Mouse (Mus musculus): ENCODE data around the gene Syt17. TPM values are rescaled to one million over a fixed set of nuclear protein-coding genes. Genes with fewer than 3 reads are reported as not detected.

The Syt17 gene
- total RNA-seq, 4 experiments from 2014 or later, result 0.12 to 0.72 TPM; not detected in 2

DNA sequence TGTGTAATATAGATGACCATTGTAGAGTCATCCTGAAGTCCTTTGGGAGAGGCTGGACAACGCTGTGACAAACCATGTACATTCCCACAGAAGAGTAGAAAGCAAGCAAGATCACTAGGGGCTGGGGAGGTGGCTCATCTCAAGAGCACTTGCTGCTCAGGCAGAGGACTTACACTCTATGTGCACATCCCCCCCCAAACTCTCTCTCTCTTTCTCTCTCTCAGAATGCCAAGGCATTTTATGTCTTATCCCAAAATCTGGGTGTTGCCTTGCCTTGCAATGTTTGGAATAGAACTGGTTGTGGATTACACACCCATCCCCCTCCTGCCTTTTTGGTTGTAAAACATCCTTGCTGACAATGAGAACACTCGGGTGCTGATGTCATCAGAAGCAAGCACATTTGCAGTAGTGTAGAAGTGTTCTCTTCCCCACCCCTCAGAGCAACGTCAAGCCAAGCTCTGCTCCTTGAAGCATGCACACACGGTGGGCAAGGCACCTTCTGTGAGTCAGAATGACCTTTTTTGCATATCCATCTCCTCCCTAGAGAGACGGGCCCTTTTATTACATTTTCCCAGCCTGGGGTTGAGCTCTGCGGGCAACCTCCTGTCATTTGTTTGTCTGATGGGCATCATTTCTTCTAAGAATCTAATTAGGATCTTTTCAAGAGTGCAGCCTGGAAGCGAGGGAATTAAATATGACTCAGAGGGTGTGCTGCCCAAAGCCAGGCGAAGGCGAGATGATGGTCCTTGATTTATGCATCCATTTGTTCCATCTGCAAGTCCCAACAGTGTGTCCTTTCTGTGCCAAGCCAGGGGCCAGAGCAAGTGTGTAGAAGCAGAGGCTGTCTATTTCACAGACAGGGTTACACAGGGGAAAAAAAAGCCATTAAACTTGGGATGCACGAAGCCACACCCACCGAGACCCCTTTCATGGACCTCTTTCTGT lies 15.1 kb upstream of the Syt17 start:
- DNase-seq (ENCODE audit: low spot score in 2 of 2), result no peak

DNA sequence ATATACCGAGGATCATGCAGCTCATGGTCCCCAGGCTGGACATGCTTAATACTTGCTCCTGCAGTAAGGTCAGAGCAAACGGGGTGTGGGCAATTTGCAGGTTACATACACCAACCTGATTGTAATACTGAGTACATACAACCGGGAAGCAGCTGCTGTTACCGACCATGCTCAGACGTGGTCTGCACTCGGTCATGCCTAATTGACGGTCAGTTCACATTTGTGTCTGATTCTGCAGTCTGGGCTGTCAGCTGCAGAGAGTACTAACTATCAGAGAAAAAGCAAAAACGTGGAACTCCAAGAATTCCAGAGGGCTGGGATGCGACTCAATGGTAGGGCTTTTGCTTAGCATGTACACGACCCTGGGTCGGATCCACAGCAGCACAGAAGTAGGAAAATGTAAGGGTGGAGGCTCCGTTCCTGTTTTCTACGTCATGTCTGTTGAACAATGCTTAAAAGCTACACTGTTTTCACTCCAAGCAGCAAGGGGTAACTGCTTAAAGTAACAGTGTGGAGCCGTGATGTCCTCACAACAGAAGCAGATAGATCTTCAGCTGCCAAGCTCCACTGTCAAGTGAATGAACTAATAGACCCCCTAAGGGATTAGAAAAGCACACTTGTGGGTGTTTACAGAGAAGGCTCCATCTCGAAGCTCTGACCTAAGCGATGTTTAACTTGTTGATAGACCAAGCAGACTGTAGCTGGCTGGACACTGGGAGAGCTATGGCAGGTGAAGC lies 13.5 kb upstream of the Syt17 start:
- DNase-seq (ENCODE audit: low spot score in 2 of 2), result no peak

DNA sequence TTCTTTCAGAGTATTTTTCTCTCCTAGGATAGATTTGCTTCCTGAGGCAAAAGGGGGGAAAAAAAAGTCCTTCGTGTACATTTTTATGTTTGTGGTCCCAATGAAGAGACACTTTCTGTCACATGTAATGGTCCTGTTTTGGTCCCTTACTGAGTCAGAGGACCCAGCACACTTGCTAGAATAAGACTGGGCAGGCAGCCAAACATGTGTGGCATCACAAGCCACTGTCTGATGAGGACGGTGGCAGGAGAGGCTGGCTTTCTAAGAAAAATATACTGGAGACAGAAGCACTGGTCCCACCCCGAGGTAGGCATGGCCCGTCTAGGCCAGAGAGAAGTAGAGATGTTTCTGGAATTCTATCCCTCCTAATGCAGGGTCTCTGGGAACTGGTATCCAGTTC lies 5.7 kb upstream of the Syt17 start:
- DNase-seq (ENCODE audit: low spot score in 2 of 2), result no peak

DNA sequence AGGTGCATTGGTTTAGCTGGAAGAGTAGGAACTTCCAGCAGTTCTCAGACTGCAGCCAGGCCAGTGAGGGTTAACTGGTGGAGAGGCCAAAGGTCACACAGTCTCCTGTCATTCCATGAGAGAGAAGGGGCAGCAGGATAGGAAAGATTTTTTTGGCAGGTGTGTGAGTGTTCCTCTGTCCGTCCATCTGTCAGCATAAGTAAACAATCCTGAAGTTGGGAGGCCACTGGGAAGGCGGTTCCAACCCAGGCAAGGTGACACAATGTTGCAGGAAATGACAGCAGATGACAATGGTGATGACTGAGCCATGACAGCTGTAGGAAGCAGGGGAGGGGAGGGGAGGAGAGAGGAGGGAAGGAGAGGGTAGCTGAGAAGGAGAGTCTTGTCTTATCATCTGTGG lies 4.9 kb upstream of the Syt17 start:
- DNase-seq (ENCODE audit: low spot score in 2 of 2), result no peak

DNA sequence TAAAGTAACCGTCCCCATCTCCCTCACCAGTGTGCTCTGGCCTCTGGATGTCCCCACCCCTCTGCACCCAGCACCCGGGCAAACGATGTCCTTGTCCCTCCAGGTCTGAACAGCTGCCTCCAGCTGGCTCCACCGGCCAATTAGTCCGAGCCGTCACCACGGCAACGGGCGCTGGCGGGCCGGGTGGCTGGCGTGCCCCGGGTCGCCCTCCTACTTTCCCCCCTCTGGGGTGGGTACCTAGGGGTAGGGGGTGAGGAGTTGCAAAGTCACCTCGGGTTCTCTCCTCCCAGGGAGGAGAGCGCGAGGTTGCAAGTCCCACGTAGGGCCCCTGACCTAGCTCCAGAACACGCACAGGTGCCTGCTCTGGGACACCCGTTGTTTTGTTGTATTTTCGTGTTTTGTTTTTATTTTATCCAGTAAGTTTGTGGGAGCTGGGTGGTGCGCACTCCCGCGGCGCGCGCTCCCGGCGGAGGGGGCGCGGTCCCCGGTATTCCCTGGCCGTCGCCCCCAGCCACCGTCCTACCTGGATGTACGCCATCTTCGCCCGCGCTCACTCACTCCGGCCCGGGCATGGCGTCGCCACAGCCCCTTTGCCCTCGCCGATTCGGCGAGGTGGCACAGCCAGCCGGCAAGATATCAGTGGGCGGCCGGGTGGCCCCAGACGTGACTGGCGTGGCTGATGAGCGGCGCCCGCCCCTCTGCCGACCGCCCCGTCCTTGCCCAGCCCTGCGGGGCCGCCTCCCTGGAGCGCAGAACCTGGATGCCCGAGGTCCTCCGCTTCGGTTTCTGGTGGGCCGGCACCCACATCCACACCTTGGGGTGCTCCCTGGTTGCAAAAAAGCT lies 510 bp downstream of the Syt17 start:
- DNase-seq (ENCODE audit: low spot score in 2 of 2), result no peak

DNA sequence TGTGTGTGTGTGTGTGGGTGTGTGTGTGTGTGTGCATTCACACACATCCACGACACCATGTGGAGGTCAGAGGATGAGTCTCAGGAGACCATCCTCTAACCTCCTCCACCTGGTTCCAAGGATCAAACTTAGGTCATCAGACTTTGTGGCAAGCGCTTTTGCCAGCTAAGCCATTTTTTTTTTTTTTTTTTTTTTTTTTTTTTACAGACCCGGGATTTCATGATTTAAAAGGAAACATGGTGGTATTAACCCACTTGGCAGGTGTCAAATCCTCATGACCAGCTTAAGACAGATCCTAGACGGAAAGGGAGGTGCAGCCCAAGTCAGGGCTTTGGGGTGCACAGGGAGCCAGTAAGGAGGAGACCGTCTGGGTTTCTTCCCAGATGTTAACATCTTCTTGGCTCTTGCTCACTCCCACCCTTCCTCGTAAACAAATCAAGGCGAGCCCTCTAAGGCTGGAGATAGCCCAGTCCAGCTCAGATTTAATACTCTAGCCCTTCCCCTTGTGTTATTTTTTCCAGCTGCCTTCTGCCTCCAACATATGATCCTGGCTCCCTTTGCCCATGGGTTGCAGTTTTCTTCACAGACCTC lies 4.0 kb downstream of the Syt17 start:
- DNase-seq (ENCODE audit: low spot score in 2 of 2), result no peak

DNA sequence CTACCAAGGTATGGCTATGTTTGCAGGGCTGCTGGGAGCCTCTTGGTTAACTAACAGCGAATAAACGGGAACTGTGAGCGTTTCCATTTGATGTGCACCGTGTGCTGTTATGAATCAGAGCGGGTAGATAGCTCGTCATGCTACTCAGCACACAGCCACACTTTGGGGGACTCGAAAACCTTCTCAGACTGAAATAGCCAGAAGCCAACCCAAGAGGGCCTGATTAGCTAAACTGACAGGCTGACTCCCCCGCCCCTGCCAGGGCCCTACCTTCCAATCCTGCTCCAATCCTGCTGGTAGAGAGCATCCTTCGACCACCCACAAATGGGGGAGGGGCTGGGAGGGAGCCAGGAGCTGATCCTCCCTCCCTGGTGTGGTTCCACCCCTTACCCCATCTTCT lies 4.7 kb downstream of the Syt17 start:
- no peak for DNase-seq (ENCODE audit: low spot score in 2 of 2)

DNA sequence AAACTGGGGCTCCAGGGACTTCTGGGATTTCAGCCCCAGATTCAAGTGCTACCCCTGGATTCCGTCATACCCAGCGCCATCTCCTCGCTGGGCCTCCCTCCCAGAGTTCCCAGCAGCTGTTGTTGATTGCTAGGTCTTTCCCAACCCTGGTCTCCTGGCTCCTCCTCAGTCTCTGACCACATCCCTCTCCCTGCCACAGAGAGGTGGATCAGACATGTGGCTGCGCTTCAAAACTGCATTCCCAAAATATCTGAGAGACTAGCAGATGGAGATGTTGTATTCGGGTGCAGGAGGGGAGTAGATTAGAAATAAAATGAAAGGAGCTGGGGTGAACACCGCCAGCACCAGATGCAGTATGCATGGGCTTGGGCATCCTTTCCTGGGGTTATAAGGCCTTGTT lies 6.5 kb downstream of the Syt17 start:
- DNase-seq (ENCODE audit: low spot score in 2 of 2), result peak; percentile 26 to 48

DNA sequence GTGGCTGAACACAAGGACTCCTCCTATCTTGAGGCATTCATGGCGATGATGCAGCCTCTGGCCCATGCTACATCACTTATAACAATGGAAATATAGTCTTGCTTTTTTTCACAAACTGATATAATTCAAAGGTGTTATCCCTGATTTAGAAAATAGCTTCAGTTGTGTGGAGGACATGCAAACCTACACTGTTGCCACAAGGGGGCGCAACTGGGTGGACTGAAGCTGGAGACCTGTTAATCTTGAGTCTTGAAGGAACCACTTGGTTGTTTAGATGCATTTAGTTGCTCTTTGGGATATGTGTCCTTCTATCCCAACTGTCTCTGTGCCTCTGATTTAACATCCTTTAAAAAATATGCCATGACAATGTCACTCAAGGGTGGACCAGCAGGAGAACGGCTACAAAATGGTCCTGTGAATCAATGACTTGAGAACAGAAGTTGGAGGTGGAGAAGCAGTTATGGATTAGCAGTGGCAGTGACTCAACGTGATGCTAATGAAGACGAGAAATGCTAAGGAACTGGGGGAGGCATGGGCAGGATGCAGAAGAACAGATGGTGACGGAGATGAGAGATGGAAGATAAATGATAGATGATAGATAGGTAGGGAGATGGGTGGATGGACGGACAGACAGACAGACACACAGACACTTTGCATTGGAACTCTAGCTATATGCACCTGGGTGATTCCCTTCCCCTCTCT lies 10.8 kb downstream of the Syt17 start:
- DNase-seq (ENCODE audit: low spot score in 2 of 2), result no peak

DNA sequence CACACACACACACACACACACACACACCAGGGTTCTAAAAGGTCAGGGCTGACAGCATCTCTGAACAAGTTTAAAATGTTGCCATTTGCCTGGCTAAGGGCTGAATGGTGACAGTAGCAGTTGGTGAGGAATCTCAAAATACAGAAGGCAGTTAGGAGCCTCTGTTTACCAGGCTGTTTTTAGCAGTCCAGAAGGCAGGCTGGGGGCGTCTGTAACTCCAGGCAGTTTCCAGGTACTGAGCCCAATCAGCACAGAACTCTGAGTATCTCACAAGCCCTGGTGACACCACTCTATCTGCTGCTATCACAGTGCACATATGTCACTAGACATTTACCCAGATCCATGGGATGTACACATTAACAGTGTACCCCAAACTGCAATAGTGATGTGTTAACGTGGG lies 19.1 kb downstream of the Syt17 start:
- no peak for DNase-seq (ENCODE audit: low spot score in 2 of 2)

DNA sequence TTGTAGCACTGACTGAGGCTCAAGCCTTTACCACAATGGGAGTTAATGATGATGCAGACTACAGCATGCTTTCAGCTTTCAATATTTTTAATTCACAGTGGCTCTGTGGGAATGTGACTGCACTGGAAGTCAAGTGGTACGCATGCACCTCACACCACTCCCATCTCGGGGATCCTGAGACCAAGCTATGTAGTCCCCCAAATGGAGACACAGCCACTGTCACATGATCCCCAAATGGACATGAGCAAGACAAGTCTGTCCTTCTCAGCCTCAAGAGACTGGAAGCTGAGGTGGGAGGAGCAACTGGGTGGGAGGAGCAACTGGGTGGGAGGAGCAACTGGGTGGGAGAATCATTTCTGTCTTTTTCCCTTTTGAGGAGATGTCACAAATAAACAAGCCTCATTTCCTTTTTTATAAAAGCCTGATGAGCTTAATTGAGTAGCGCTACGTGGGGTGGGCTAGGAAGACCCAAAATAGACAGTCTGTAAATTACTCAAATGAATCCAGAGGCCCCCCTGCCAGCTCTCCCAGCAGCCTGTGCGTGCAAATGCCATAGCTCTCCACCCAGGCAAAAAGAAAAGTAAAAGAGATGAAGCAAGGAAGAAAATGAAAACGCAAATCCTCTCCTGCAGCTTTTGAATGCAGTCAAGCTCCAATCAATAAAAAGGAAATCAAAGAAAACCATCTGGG lies 28.4 kb downstream of the Syt17 start:
- no peak for DNase-seq (ENCODE audit: low spot score in 2 of 2)

DNA sequence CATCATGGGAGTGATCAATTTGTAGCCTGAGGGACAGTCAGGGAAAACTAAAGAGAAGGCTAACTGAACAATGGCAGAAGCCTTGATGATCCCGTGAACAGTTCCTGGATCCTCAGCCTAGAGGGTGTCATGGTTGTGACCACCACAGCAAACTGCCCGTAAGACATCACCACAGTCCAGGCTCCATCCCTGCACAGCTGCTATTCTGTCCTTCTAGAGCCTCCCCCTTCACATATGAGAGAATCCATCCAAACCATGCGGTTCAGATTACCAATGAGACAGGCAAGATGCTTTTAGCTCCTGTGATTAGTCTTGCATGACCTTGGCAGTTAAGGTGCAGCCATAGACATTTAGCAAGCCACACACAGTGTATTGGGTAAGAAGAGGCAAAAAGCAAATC lies 33.8 kb downstream of the Syt17 start:
- DNase-seq (ENCODE audit: low spot score in 2 of 2), result no peak

DNA sequence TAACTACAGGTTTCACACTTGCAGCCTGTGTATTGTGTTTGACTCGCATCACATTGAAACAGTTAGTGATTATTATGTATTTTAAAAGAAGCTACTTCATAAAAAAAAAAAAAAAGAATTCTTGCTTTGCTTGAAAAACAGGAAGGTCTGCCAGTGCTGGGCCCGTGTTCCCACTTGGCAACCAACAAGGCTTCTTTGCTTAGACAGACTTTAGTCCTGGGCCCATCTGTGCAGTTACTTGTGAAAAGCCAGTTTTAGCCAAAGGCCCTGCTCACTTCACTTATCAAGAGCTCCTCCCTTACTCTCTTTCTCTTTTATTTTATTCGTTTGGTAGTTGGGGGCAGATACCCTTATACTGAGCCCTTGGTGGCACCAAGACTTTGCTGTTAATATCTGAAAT lies 36.1 kb downstream of the Syt17 start:
- no peak for DNase-seq (ENCODE audit: low spot score in 2 of 2)

DNA sequence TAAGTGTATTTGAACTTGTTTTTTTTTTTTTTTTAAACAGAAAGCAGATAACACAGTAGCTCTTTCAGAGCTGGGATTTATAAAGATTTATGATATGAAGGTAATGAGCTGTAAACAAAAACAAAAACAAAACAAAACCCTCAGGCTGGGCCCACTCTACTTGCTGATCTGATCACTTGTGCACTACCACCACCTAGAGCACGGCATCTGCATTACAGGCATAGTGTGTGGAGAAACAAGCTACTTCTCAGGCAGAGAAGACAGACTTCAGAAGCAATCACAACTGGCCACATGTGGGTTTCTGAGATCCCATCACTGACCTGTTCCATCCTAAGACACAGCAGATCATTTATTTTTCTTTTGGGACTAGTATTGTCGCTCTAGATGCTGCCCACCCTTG lies 38.6 kb downstream of the Syt17 start:
- DNase-seq (ENCODE audit: low spot score in 2 of 2), result no peak

DNA sequence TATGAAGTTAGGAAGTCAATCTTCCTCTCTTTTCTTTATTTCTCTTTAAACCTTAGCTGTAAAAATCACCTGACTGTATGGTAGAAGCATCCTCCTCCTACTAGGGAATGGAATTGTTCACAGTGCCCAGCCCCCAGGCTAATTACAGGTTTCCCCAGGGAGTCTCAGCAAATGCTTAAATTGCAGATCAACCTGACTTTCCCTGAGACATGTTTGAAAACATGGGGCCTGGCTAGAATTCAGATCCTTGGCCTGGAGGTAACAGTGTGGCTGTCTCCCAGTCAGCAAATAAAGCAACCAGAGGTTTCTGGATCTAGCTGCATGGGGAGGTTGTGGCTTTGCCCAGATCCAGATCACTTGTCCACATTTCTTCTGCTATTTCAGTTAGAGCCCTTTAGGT lies 42.8 kb downstream of the Syt17 start:
- DNase-seq (ENCODE audit: low spot score in 2 of 2), result no peak

DNA sequence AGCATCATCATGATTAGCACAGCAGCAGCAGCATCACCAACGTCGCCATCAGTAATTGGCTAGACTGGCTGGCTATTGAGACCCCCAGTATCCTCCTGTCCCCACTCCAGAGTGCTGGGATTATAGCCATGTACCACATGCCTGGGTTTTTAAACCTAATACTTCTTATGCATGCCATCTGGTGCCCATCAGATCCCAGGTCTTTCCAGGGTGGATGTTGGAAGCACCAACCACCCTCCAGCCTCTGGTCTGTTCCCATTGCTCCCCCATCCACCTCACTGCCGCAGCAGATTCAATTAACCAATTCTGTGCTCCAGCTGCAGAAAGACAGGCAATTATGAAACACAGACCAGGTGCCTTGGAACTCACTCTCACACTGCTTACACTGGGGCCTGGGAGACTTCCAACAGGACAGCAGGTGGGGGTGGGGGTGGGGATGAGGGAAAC lies 45.4 kb downstream of the Syt17 start:
- no peak for DNase-seq (ENCODE audit: low spot score in 2 of 2)

DNA sequence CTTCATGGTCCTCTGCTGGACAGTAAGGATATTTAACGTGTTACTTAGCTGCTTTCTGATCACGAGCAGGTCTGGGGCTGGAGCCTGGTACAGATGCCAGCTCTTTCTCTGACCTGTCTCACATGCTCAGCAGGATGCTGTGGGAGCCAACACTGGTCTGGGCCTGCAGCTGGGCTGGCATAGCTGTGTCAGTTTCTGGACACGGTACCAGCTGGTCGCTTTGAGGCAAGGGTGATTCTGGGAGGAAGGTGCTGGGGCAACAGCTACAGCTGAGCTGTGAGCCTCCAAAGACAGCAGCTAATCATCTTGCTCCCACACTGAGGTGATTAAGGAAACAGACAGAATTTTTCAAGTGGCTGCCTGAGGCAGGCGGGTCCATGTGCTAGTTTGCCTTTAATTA lies 46.1 kb downstream of the Syt17 start:
- DNase-seq (ENCODE audit: low spot score in 2 of 2), result no peak

DNA sequence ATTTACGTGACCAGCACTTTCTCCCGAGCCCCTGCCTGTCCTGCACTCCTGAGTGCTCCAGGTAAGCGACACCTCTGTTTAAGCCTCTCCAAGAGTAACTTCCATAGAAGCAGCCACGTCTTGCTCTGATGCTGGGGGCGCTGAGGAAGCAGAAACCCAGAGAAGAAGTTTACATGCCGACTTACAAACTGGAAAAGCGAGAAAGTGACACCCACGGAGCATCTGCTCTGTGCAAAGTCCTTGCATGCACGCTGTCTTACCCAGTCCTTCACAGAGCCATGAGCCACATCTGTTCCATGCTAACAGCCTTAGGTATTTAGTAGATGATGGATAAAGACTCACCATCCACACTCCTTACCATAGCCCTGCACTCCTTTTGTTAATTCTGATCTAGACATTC lies 48.3 kb downstream of the Syt17 start:
- no peak for DNase-seq (ENCODE audit: low spot score in 2 of 2)

DNA sequence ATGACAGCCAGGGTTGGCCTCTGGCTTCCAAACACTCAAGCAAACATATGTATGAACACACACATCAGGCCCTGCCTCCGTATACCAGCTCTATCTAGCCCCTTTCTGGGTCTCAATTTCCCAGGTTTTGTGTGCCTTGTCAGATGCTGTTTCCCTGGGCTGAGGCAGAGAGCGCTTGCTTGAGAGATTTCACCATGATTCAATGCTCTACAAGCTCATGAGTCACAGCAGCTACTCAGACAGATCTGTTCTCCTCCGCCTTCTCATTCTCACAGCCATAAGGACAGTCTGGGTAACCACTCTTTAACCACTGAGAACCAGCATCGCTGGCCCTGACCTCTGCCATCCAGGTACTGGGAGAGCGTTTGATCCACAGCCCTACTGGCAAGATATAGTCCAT lies 57.3 kb downstream of the Syt17 start:
- no peak for DNase-seq (ENCODE audit: low spot score in 2 of 2)

DNA sequence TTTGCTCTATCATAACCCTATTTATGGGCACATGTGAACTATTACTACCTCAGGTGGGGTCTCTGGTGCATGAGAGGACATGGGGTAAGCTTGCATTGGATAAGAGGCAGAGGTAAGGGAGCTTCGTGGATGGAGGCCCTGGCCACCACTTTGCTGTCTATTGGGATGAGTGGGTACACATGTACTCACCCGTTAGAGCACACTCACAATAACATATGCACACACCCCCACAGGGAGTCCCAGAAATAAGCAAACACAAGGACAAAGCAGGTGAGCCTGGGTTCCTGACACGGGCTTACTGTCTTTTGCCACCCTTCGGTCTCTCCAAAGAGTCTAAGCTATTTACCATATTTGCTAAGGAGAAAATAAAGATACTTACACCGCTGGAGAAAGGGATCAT lies 67.0 kb downstream of the Syt17 start:
- DNase-seq (ENCODE audit: low spot score in 2 of 2), result no peak
